Mouse (Mus musculus): ENCODE data around the gene Rap1gap2. TPM values are rescaled to one million over a fixed set of nuclear protein-coding genes. Genes with fewer than 3 reads are reported as not detected.

Gene Rap1gap2
- total RNA-seq, 2 experiments from 2014 or later = 175 to 205 TPM

DNA sequence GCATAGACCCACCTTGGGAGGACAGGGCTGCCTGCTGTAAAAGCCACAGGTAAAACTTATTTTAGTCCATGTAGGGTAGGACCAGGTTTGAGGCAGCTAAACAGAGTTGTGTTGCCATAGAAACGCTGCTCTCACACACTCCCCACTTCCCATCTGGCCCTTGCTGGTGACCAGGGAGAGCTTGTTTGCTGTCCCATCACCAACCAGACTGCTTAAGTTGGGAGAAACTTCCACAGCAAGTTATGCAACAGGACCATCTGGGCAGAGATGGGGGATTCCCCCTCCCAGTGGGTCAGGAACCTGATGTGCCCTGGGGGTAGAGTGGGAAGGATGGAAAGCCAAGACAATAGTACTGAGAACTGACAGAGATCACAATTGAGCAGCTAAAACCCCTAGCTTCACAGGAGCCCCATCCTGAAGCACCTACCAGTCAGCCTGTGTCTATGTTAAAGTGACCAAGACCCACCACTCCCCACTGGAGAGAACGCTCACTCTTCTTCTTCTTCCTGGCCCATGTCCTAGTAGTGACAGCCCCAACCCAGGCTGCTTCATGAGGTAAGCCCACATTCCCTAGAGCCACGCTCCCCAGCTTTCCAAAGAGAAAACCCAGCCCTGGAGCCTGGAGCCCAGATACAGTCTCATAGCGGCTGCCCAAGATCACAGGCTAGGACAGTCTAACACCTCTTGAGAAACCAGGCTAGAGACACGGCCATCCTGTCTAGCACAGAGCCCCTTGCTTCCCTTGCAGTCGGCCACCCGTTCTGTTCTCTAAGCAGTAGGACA, 125.1 kb downstream of the Rap1gap2 start:
- DNase-seq (ENCODE audit: low spot score in 2 of 2) = peak; percentile 53 to 86
- intact Hi-C loops (cut with DNase I) = no loop called here

DNA sequence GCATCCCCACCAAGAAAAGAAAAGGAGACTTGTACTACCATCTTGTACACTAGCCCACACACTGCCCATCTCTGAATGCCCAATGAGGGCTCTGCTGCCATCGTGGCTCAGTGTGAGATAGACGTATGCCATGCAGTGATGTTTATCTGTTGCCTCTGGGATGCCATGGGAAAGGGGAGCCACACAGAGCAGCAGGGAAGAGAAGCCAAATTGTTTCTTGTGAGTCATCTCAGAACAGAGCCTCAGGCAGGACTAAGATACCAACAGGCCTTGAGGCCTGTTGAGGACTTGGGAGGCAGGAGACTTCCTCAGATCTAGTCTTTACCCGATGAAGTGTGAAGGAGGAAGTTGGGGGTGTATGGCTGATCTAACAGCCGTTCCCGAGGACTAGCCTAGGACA, 126.8 kb downstream of the Rap1gap2 start:
- intact Hi-C loops (cut with DNase I) = no loop called here

DNA sequence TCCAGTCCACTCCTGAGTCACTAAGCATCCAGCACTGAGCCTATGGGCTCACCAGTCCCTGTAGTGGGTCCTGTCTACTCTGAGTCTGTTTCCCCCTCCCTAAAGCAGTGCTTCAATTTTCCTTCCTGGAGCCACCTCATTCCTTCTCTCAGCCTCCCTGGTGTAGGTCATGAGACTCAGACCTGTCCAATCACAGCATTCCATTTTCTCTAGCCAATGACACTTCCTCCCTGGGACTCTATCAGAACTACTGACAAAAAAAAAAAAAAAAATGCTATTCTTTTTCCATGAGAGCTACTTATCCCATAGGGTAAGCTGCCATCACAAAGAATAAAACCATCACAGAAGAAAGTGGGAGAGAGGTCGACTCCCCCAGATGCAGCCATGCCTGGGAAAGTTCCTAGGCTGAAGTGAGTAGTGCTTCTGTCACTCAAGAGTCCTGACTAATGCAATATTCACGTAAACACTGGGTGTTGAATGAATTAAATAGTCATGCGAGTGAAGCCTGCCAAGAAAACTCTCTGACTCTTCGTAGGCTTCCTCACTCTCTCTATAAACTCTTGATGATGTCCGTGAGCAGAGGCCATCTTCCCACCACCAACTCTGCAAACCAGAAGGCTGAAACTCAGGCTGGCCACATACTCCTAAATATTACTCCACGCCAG, 127.4 kb downstream of the Rap1gap2 start:
- DNase-seq (ENCODE audit: low spot score in 2 of 2) = peak in 1 of 2 experiments; percentile 31
- intact Hi-C loops (cut with DNase I) = no loop called here

More for the DNA sequence above, 126.8 kb downstream of the Rap1gap2 start:
- DNase-seq (ENCODE audit: low spot score in 2 of 2) = no peak

DNA sequence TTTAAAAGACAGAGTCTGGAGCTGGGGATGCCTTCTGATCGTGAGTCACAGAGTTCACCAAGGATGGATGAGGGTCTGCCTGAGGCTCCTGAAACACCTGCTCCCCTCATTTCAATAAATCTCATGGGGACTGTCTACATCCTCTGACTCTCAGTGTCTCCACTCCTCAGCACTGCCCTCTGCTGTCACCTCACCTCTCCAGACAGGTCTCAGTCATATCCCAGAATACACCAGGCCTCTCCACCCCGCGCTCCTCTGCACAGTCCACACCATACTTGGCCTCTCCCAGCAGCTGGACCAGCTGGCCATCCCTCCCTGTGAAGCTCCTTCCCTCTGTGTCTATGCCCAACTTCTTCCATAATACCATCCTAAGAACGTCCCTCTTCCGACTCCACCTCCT, 128.9 kb downstream of the Rap1gap2 start:
- intact Hi-C loops (cut with DNase I) = no loop called here
- DNase-seq (ENCODE audit: low spot score in 2 of 2) = no peak

DNA sequence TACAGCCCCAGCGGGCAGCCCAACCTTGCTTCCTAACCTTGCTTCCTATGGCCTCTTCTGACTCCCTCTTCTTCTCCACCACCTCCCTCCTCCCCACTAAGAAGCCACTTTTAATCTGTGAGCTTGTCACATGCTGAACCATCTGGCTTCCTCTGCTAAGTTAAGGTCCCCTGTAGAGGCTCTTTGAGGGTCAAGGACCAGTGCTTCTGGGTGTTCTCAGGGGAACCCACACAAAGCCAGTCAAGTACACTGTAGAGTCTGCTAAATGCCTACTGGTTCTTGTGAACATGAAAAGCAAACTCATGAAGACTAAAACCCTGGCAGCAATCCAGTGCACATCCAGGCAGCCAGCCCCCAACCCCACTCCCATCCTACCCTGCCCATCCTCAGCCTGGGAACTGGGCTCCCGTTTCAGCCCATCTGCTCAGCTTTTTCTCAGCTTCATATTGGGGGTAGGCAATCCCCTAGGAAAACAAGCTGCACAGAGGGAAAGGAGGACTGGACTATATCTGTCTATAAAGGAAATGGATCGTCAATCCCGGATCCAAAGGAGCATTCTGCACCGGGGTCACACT, 130.9 kb downstream of the Rap1gap2 start:
- peak; percentile 56 to 61 for DNase-seq (ENCODE audit: low spot score in 2 of 2)
- intact Hi-C loops (cut with DNase I) = no loop called here

DNA sequence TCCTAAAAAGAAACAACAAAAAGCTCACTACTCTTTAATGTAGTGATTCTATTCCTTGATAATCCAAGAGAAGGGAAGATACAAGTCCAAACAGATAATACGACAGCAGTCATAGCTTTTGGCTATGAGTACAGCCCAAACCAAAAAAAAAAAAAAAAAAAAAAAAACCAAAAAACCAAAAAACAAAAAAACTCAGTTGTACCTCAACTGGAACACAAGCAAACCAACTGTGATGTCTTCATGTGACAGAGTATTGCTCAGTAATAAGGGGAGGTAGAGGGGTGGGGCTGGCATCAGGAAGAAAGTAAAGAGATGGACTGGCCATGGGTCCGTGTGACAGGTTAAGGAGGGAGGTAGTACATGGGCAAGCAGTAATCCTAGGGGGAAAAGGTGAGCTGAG, 131.8 kb downstream of the Rap1gap2 start:
- no peak for DNase-seq (ENCODE audit: low spot score in 2 of 2)
- intact Hi-C loops (cut with DNase I) = no loop called here

DNA sequence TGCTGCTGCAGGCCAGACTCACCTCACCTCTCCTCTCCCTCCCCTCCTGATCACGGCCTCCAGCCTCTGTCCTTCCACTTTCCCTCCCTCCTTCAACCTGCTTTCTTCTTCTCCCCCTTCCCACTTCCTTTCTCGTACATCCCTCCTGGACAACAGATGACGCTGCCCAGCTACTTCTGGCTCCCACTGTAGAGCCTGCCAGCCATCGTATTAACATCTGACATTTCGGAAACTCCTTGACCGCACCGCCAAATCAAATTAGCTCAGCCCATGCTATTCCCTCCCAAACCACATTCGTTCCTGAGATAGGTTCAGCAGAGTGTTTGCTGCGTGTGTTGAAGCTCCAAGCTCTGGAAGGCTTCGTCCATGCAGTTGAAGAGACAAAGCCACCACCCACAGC, 138.0 kb downstream of the Rap1gap2 start:
- no peak for DNase-seq (ENCODE audit: low spot score in 2 of 2)
- intact Hi-C loops (cut with DNase I) = no loop called here

DNA sequence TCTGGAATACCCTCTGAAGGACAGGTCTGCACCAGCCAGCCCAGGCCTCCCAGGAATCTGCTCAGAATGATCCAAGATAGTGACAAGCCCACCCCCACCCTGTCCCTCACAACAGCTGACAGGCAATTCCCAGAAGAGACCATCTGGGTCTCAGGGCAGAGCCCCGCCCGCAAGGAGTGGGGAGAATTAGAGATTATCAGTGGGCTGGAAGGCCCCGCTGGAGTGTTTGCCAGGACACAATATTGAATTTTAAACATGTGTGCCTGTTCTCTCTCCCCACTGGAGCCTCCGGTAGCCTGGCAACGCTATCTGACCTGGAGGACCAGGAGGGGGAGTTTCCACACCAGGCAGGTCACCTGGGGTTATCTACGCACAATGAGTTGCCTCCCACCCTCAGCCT, 142.5 kb downstream of the Rap1gap2 start:
- no peak for DNase-seq (ENCODE audit: low spot score in 2 of 2)
- intact Hi-C loops (cut with DNase I) = no loop called here

DNA sequence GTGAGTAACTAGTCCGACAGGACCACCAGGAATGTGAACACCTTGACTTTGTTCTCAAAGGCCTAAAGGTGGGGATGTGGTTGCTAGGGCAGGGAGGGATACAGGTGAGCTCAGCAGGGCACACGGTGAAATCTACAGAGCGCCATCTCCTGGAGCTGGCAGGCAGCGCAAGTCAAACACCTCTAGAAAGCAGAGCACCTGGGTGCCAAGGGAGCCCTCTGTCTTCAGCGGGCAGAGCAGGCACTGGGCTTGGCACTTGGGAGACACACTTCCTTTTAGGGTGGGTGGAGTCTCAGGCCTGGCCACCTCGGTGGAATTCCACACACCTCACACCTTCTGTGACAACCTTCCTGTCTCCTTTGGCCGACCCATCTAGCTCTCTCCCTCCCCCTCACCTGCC, 145.0 kb downstream of the Rap1gap2 start:
- intact Hi-C loops (cut with DNase I) = no loop called here
- DNase-seq (ENCODE audit: low spot score in 2 of 2) = no peak

DNA sequence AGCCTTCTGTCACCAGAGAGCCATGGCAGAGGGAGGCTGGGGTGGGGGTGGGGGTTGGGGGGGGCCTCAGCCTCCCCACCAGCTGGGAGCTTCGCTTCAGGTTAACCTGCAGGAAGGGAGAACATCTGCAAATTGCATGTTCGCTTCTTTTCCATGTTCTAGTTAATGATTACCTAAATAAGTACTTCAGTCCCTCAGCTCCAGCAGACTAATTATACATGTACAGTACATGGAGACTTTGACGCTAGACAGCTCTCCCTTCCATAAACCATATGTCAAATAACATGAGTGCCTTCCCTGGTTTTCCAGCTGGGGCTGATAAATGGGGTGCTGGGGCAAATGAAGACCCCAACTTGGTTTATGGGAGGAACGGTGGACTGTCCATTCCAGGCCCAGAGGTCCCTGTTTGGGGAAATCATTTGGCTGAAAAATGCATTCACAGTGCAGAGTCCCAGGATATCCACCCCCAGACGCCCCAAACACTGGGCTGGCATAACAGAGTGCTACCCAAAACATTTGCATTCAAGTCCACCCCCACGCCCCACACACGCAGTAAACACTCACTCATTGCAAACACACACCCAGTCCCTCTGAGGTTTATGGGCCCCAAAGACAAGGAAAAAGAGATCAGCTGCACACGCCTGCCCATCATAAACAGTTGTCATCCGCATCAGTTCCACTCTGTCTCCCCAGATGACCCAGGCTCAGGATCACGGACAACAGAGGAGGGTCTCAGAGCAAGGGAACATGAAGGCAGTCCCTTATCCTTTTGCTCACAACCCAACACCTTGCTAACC, 146.3 kb downstream of the Rap1gap2 start:
- DNase-seq (ENCODE audit: low spot score in 2 of 2) = no peak
- intact Hi-C loops (cut with DNase I) = no loop called here

DNA sequence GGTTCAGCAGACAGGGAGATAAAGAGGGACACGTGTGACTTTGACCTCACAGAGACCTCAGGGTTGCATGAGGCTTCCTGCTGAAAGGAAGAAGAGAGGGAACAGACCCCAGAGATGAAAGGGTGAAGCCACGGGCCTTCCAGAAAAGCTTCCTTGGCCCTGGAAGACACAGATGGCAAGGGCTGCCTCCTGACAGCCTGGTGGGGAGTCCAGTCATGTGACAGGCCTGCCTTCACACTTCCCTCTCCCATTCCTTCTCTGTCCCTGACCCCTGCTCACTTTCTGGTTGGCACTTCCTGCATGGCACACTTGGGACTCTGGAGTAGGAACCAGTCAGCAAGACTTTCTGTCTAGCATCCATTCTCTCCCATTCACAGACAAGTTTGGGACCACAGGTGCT, 148.1 kb downstream of the Rap1gap2 start:
- no peak for DNase-seq (ENCODE audit: low spot score in 2 of 2)
- intact Hi-C loops (cut with DNase I) = no loop called here

DNA sequence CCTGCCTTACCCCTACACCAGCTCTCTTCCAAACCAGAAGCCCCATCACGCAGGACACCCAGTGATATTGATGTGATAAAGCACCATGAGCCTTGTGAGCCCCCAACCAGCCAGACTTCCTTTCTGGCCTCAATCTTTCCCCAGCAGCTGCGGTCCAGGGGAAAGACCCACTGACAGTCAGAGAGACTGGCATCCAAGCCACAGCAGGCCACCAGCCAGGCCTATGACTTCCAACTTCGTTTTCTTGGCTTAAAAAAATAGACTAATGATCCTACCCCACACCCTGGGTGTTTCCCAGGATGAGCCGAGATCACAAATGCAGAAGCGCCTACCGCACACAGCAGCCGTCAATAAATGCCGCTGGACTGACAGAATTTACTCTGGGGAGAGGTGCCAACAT, 151.1 kb downstream of the Rap1gap2 start:
- intact Hi-C loops (cut with DNase I) = no loop called here
- no peak for DNase-seq (ENCODE audit: low spot score in 2 of 2)

DNA sequence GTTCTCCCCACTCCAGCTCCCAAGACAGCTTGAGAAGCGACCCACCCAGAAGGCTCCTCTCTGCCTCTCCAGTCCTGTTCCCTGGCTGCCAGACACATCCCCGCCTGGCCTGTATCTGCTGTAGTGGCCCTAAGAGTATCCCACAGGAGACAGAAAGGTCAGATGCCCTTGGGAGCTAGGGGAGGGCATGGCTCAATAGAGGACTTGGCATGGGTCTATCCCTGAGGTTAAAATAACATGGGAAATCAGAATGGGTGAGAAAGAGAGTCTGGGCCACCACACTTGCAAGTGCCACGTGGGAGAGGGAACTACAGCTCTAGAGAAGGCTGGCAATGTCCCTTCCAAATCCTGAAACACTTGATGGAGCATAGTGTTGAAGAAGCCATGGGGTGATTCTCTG, 152.3 kb downstream of the Rap1gap2 start:
- no peak for DNase-seq (ENCODE audit: low spot score in 2 of 2)
- intact Hi-C loops (cut with DNase I) = no loop called here

DNA sequence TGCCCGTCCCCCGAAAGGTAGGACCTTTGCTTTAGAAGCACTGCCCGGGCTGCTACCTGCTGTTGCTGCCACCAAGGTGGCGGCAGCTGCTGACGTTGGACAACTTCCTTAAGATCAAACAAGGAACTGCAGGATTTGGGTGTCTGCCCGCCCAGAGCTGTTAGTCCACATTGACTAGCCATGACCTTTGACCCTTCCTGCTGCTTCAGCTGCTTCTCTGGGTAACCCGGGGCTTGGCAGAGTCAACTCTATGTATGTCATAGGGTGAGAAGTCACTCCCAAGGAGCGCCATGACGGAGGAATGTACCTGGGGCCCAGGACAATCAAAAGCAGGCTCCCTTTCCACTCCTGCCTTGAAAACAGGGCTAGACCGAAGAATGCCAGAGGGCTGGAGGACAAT, 153.5 kb downstream of the Rap1gap2 start:
- no peak for DNase-seq (ENCODE audit: low spot score in 2 of 2)
- intact Hi-C loops (cut with DNase I) = no loop called here

DNA sequence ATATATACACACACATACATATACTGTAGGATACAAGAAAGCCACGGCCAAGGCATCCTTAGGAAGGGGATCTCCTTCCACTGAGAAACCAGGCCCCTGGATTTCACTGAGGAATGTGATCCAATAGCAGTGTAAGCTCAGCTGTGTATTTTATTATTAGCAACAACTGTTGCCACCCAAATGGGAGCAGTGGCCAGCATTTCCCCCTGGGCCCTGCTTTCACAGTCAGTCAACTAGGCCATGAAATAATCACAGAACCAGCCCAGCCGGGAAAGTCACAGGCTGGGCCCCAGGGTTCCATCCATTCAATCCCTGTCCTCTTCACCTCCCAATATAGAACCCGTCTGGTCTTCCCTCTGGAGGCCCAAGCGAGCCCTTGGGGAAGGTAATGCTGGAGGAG, 162.2 kb downstream of the Rap1gap2 start:
- DNase-seq (ENCODE audit: low spot score in 2 of 2) = no peak
- intact Hi-C loops (cut with DNase I) = no loop called here

DNA sequence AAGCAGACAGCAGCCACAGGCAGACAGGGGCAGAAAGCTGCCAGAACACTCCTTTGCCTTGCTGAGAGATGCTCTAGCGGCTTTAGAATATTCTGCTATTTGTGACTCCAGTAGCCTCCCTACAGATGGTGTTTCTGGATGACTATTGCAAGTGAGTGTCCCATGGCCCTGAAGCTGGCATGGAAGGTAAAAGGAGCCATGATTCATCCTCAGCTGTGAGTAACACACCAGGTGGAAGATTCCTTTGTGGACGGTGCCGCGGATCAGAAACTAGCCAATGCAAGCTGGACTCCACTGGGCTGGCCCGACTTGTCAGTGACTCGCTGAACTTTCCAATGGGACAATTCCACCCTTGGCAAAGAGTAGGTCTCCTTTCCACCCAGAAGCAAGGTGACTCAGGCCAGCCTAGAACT, 162.7 kb downstream of the Rap1gap2 start:
- intact Hi-C loops (cut with DNase I) = no loop called here
- peak; percentile 44 to 83 for DNase-seq (ENCODE audit: low spot score in 2 of 2)

DNA sequence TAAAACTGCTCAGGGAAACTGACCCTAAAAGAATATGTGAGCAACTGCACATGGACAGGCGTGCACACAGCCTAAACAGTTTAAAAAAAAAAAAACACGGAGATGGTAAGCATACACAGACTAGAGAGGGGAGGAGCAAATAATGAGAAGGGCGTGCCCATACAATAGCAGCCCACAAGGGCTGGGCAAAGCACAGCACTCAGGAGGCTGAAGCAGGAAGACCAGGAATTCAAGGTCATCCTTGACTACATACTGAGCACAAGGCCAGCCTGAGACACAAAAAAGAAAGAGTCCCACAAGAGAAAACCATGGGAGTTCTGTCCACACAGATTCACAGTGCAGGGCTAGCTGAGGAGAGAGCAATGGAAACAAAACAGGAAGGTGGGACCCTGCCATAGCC, 165.1 kb downstream of the Rap1gap2 start:
- intact Hi-C loops (cut with DNase I) = no loop called here
- DNase-seq (ENCODE audit: low spot score in 2 of 2) = no peak

DNA sequence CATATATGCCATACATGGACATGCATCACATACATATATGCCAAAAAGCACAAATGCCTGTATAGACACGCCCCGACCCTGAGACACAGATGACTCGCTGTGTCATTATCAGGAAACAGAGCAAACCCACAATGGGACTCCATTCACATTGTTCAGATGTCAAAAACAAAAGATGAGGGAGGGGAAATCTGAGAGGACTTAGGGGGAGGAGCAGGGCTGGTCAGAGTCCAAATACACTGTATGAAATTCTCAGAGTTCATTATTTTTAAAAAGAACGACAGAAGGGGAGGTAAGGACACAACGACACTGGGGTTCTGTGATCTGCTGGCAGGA, 166.8 kb downstream of the Rap1gap2 start:
- intact Hi-C loops (cut with DNase I) = no loop called here
- DNase-seq (ENCODE audit: low spot score in 2 of 2) = no peak

DNA sequence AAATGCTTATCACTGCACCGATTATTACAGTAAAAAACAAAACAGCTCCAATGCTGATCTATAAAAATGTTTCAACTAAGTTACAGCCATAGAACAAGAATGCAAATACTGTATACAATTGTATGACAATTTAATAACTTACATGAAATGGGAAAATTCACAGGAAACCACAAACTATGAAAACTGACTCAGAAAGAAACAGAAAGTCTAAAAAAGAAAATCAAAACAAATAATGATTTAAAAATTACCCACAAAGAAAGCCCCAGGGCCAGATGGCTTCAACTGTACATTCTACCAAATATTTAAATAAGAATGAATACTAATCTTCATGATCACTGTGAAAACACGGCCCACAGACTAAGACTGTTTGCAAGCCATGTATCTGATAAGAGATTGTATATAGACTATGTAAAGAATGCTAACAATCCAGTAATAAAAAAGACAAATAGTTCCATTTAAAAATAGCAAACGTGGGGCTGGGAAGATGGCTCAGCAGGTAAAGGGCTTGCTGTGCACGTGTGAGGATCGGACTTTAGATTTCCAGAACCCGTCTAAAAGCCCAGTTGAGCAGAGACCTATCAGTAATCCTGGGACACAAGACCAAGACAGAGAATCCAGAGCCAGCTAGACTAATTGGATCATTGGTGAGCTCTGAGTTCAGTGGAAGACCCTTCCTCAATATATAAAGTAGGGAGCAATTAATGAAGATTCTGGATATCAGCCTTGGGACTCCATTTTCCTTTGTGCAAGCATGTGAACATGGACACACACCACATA, 167.4 kb downstream of the Rap1gap2 start:
- DNase-seq (ENCODE audit: low spot score in 2 of 2) = no peak
- intact Hi-C loops (cut with DNase I) = no loop called here

DNA sequence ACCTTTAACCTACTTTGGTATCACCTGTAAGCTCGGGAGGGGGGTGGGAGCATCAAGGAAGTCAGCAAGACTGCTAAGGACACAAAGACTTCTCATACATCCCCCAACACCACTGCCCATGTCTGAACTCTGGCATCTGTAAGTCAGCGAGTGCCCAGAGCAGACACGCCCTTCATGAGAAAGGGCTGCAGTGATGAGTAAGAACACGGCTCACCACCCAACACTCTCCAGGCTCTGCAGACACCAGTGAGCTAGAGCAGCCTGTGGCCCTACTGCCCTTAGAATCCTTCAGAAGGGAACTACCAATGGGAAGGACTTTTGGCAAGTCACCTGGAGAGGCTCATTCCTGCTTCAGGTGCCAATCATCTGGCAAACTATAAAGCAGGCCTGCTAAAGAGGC, 168.3 kb downstream of the Rap1gap2 start:
- no peak for DNase-seq (ENCODE audit: low spot score in 2 of 2)
- intact Hi-C loops (cut with DNase I) = no loop called here
